Mouse (Mus musculus) liver, adult 2 months (tissue): ENCODE measurements around the gene Tdrkh.

Experiments used
- CTCF ChIP-seq: fragments of 200-500 bp; IDR thresholded peaks from 2 replicates; pipeline ENCODE4 v1.5.1; 2011; ENCODE audit warnings: low read depth, low read length, control low read depth
- POLR2A ChIP-seq: fragments of 200-500 bp; IDR thresholded peaks from 2 replicates; pipeline ENCODE4 v1.6.1; 2011; ENCODE audit warnings: low read length, control low read depth; ENCODE audit not compliant: insufficient read depth; ENCODE audit errors: extremely low read depth

DNA sequence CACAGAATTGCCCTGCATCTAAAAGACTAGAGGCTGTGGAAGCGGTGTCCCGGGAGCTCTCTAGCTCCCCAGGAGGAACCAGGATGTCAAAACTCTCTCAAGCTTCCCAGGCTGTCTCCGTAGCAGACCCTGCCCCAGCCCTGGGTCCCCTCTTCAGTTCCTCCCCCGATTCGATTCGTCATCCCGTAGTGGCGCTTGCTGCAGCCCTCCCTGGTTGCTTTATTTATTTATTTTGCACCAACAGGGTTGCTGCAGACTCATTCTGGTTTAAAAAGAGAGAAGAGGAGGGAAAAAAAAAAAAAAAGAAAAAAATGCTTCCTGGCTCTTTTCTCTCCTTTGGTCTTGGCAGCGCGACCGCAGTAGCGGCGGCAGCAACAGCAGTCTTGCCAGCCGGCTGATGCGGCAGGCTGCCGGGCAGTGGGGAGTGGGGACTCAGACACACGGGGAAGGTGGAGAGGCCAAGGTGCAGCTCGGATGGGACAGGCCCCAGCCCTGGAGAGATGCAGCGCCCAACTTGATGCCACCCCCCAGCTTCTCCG lies 14.1 kb upstream of the Tdrkh start:
- no peak for TF ChIP-seq CTCF
- TF ChIP-seq POLR2A = no peak
